Mouse (Mus musculus): ENCODE measurements around the gene Dus3l. TPM values are rescaled to one million over a fixed set of nuclear protein-coding genes. Genes with fewer than 3 reads are reported as not detected.

Gene Dus3l
- polyA plus RNA-seq (2017; shearing (Covaris generic)), result 51.8 TPM

GRCm38 (mm10) chr17:56764474-56765354 is at the start of gene Dus3l:
TSS of gene Dus3l (plus strand) at chr17:56764757.

DNA sequence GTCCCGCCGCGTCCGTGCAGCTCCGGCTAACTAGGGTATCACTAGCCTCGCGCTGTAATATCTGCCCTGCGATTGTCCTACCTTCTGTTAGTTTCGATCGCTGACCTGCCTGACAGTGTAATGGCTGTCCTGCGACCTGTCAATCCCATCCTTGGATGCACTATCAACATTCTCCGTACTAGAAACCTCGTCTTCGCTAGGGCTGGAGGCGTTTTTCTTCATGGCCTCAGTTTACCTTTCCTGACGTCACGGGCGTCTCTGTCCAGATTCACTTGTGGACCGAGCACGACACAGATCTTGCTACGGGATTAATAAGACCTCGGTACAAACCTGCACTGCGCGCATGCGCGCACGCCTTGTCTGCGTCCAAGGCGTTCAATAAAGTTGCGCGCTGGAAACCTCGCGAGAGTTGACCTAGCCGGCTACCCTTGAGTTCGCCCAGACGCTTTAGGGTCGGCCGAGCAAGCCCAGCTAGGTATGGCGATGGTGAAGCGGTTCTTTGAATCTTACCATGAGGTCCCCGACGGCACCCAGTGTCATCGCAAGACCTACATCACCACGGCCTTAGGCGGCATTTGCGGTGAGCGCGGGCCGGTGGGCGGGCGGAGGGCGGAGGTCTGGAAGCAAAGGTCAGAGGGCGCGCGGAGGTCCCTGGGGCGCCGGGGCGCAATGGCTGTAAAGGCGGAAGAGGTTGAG is 47.0 kb upstream of the Dus3l start, which contains the start of the genes Ndufa11 and Vmac:
Gene Ndufa11, plus strand, starts transcription at position 405 of the 696 bp plus-strand sequence.
Gene Vmac, minus strand, starts transcription at position 660 of the 696 bp plus-strand sequence.

DNA sequence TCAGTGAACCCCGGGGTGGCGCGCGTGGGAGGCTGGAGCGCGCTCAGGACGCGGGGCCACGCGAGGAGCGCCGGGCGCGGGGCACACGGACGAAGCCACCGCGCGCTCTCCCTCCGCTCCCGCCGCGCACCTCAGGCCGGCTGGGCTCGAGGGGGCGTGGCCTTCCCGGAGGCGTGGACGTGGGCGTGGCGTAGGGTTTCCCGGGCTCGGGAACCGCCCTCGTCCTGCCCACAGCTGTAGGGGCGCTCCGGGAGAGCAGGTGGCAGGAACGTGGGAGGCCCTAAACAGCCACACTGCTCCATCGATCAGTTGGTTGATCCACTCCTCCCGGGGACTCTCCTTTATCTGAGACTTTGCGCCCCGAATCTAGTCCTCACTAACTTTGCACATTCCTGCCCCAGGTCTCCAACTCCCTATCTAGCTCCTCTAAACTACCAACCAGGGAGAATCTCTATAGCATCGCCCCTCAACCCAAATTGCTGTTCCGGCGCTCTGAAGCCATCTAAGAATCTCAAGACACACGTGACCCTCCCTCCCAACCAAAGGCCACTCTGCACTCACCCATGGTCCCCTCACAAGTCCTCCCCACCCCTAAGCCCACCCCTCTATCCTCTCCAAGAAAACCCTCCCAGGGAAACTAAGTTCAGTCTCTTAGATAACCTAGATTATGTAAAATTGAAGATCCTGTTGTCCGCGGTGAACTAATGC is 7.0 kb upstream of the Dus3l start, which contains the start of gene Nrtn:
Gene Nrtn, minus strand, starts transcription at position 115 of the 708 bp plus-strand sequence.

GRCm38 (mm10) chr17:56769950-56770349 is 5.4 kb downstream of the Dus3l start, which contains the start of gene Prr22:
TSS of gene Prr22 (plus strand) at chr17:56770250.

Other genes starting within 250 kb of the Dus3l start
- gene Gm20219, start 210.4 kb upstream of the Dus3l start, polyA plus RNA-seq (2017; shearing (Covaris generic)), result not detected
- gene Safb2, start 180.2 kb upstream of the Dus3l start, polyA plus RNA-seq (2017; shearing (Covaris generic)), result 195 TPM
- 186 TPM for gene Safb, start 179.9 kb upstream of the Dus3l start, polyA plus RNA-seq (2017; shearing (Covaris generic))
- 134 TPM for gene 2410015M20Rik, start 155.0 kb upstream of the Dus3l start, polyA plus RNA-seq (2017; shearing (Covaris generic))
- 1,929 TPM for gene Rpl36, start 151.3 kb upstream of the Dus3l start, polyA plus RNA-seq (2017; shearing (Covaris generic))
- gene Lonp1, start 137.9 kb upstream of the Dus3l start, polyA plus RNA-seq (2017; shearing (Covaris generic)), result 49.1 TPM
- gene Catsperd, start 136.6 kb upstream of the Dus3l start, polyA plus RNA-seq (2017; shearing (Covaris generic)), result 0.44 TPM
- gene Ranbp3, start 91.5 kb upstream of the Dus3l start, polyA plus RNA-seq (2017; shearing (Covaris generic)), result 71.1 TPM
- gene Ndufa11, start 47.0 kb upstream of the Dus3l start, polyA plus RNA-seq (2017; shearing (Covaris generic)), result 151 TPM
- gene Vmac, start 46.7 kb upstream of the Dus3l start, polyA plus RNA-seq (2017; shearing (Covaris generic)), result 12.2 TPM
- gene Nrtn, start 7.2 kb upstream of the Dus3l start, polyA plus RNA-seq (2017; shearing (Covaris generic)), result not detected
- gene Prr22, start 5.5 kb downstream of the Dus3l start, polyA plus RNA-seq (2017; shearing (Covaris generic)), result 0.28 TPM
- 1.6 TPM for gene Rfx2, start 66.3 kb downstream of the Dus3l start, polyA plus RNA-seq (2017; shearing (Covaris generic))
- 0.15 TPM for gene Acsbg2, start 109.7 kb downstream of the Dus3l start, polyA plus RNA-seq (2017; shearing (Covaris generic))
- gene 1700061G19Rik, start 110.7 kb downstream of the Dus3l start, polyA plus RNA-seq (2017; shearing (Covaris generic)), result 0.41 TPM
- 26.4 TPM for gene Mllt1, start 170.7 kb downstream of the Dus3l start, polyA plus RNA-seq (2017; shearing (Covaris generic))
- not detected for gene Acer1, start 217.4 kb downstream of the Dus3l start, polyA plus RNA-seq (2017; shearing (Covaris generic))
- gene Clpp, start 225.5 kb downstream of the Dus3l start, polyA plus RNA-seq (2017; shearing (Covaris generic)), result 47.3 TPM
- gene Alkbh7, start 232.6 kb downstream of the Dus3l start, polyA plus RNA-seq (2017; shearing (Covaris generic)), result 8.6 TPM
- gene Pspn, start 235.3 kb downstream of the Dus3l start, polyA plus RNA-seq (2017; shearing (Covaris generic)), result not detected
- gene Gtf2f1, start 246.5 kb downstream of the Dus3l start, polyA plus RNA-seq (2017; shearing (Covaris generic)), result 68.1 TPM
- gene Gm17949, start 246.7 kb downstream of the Dus3l start, polyA plus RNA-seq (2017; shearing (Covaris generic)), result 0.66 TPM

Data from effector memory CD4-positive, alpha-beta T cell, adult 7 months (primary cell).